Mouse (Mus musculus) urinary bladder, postnatal 36 days (tissue): ENCODE measurements around the gene Bax.
A peak's percentile ranks its signal among the peaks of the same experiment; 100 is the strongest.

Experiments used
- DNase-seq, 2 experiments: peaks; one replicate each; pipeline ENCODE4 v3.0.0; 2022; ENCODE audit warnings: low spot score in 2 of 2, mixed read lengths in 1 of 2

Gene Bax

GRCm38 (mm10) chr7:45415636-45416035 is 51.1 kb downstream of the Bax start:
- DNase-seq, result no peak

- no peak for DNase-seq
Observed at GRCm38 (mm10) chr7:45414740-45415224, 51.9 kb downstream of the Bax start.

- peak; percentile 46 to 52 for DNase-seq
Observed at GRCm38 (mm10) chr7:45413864-45414739, 52.6 kb downstream of the Bax start.

GRCm38 (mm10) chr7:45413113-45413863 is 53.4 kb downstream of the Bax start, which contains the start of gene Ntf5:
Ntf5 (plus strand) TSS chr7:45413695.
- peak; percentile 38 to 45 for DNase-seq

- no peak for DNase-seq
Observed at GRCm38 (mm10) chr7:45412421-45412820, 54.3 kb downstream of the Bax start.
